Mouse (Mus musculus) adrenal gland, postnatal 14 days (tissue): Measurements from ENCODE around the gene Aar2. TPM values are rescaled to one million over a fixed set of nuclear protein-coding genes. Genes with fewer than 3 reads are reported as not detected.

Experiments
- total RNA-seq: library from RNA; stranded (reverse); gene quantifications from 2 replicates; pipeline ENCODE4 v1.2.3, GENCODE M21; 2021

The Aar2 gene
- total RNA-seq, 1 experiment from 2014 or later, result 26.5 TPM

Other genes with a start within 250 kb of the Aar2 start
- gene Cnbd2, start 235.3 kb upstream of the Aar2 start, total RNA-seq, result 1.5 and 2.6 TPM in 2 replicates
- gene Scand1, start 234.9 kb upstream of the Aar2 start, total RNA-seq, result 93.5 and 97.9 TPM in 2 replicates
- gene Epb41l1, start 126.7 kb upstream of the Aar2 start, total RNA-seq, result 47.4 and 56.8 TPM in 2 replicates
- 39.3 and 51.3 TPM in 2 replicates for gene Dlgap4, start 66.1 kb downstream of the Aar2 start, total RNA-seq
- 54.6 and 70.5 TPM in 2 replicates for gene Myl9, start 227.8 kb downstream of the Aar2 start, total RNA-seq